ENCODE assay signal across 43 mouse cellular contexts in genomic region chr3:83042451-83042850, GRCm38 (mm10). TPM values are rescaled to one million over a fixed set of nuclear protein-coding genes. Genes with fewer than 3 reads are reported as not detected.
"Had no signal": no experiment of that assay in that cellular context is flagged by ENCODE, and none has a peak within 500 bp of the region (broad histone marks: within the 10 kb centered on the region; RNA-seq: fewer than 3 reads in every experiment).

No protein-coding gene starts in this region.

- H3K27me3 ChIP-seq: limb, embryonic 12.5 days; limb, embryonic 13.5 days; limb, embryonic 15.5 days; liver, embryonic 13.5 days; liver, embryonic 15.5 days; lung, embryonic 15.5 days; midbrain, embryonic 12.5 days; midbrain, embryonic 13.5 days; midbrain, embryonic 15.5 days; neural tube, embryonic 12.5 days had no signal

- DNase-seq: left cerebral cortex, postnatal 4 days; liver; liver, embryonic 13.5 days; lung, adult 18-20 months; lung, adult 2 months; lung, embryonic 14.5 days; lung, postnatal 10 days; lung, postnatal 14 days; lung, postnatal 36 days; lung, postnatal 4 days; midbrain, embryonic 14.5 days had no signal

- H3K27ac ChIP-seq: left cerebral cortex, adult 2 months; limb, embryonic 10.5 days; limb, embryonic 12.5 days; limb, embryonic 13.5 days; limb, embryonic 15.5 days; liver, embryonic 13.5 days; liver, embryonic 14.5 days; liver, embryonic 15.5 days; lung, embryonic 15.5 days; macrophage; midbrain, embryonic 10.5 days; midbrain, embryonic 12.5 days; midbrain, embryonic 13.5 days; midbrain, embryonic 15.5 days; neural tube, embryonic 12.5 days had no signal

- ATAC-seq: lung, postnatal 0 days; midbrain, embryonic 13.5 days; midbrain, embryonic 15.5 days; midbrain, embryonic 16.5 days had no signal

- H3K4me3 ChIP-seq: left cerebral cortex, adult 2 months; limb, embryonic 10.5 days; limb, embryonic 12.5 days; limb, embryonic 13.5 days; limb, embryonic 15.5 days; liver, embryonic 13.5 days; liver, embryonic 15.5 days; lung, embryonic 15.5 days; midbrain, embryonic 10.5 days; midbrain, embryonic 12.5 days; midbrain, embryonic 13.5 days; midbrain, embryonic 15.5 days; myocyte; neural tube, embryonic 12.5 days had no signal

- H3K4me1 ChIP-seq: limb, embryonic 10.5 days; limb, embryonic 12.5 days; limb, embryonic 13.5 days; limb, embryonic 15.5 days; liver, embryonic 13.5 days; lung, embryonic 15.5 days; megakaryocyte, embryonic 14.5 days; midbrain, embryonic 10.5 days; midbrain, embryonic 12.5 days; midbrain, embryonic 13.5 days; midbrain, embryonic 15.5 days; neural tube, embryonic 12.5 days had no signal

- H3K9me3 ChIP-seq: limb, embryonic 10.5 days; limb, embryonic 12.5 days; limb, embryonic 13.5 days; limb, embryonic 15.5 days; liver, embryonic 13.5 days; liver, embryonic 15.5 days; lung, embryonic 15.5 days; megakaryocyte, embryonic 14.5 days; midbrain, embryonic 10.5 days; midbrain, embryonic 12.5 days; midbrain, embryonic 13.5 days; midbrain, embryonic 15.5 days; neural tube, embryonic 12.5 days had no signal

- H3K36me3 ChIP-seq: limb, embryonic 10.5 days; limb, embryonic 12.5 days; limb, embryonic 13.5 days; limb, embryonic 15.5 days; liver, embryonic 15.5 days; lung, embryonic 15.5 days; midbrain, embryonic 10.5 days; midbrain, embryonic 12.5 days; midbrain, embryonic 13.5 days; midbrain, embryonic 15.5 days; neural tube, embryonic 12.5 days had no signal

- H3K4me2 ChIP-seq: limb, embryonic 12.5 days; limb, embryonic 13.5 days; limb, embryonic 15.5 days; liver, embryonic 13.5 days; liver, embryonic 15.5 days; lung, embryonic 14.5 days; lung, embryonic 15.5 days; midbrain, embryonic 11.5 days; midbrain, embryonic 12.5 days; midbrain, embryonic 13.5 days; midbrain, embryonic 15.5 days; neural tube, embryonic 12.5 days had no signal

- H3K9ac ChIP-seq: limb, embryonic 12.5 days; limb, embryonic 13.5 days; limb, embryonic 15.5 days; liver, embryonic 13.5 days; liver, embryonic 14.5 days; liver, embryonic 15.5 days; lung, embryonic 14.5 days; lung, embryonic 15.5 days; midbrain, embryonic 12.5 days; midbrain, embryonic 13.5 days; midbrain, embryonic 15.5 days; neural tube, embryonic 12.5 days had no signal

RNA-seq across cellular contexts. Expression of gene Fgb, which starts 7.2 kb away (rescaled TPM):
- total RNA-seq: left cerebral cortex, adult 18-20 months; left cerebral cortex, adult 2 months; left cerebral cortex, adult 8-10 months; left cerebral cortex, postnatal 10 days; left cerebral cortex, postnatal 14 days; left cerebral cortex, postnatal 25 days; left cerebral cortex, postnatal 36 days; left cerebral cortex, postnatal 4 days; megakaryocyte progenitor cell, adult 5-6 weeks; megakaryocyte, adult 5-6 weeks; megakaryocyte-erythroid progenitor cell, adult 5-6 weeks; midbrain, postnatal 0 days; monocyte, adult 5-6 weeks had no signal
- polyA plus RNA-seq: limb, embryonic 10.5 days; limb, embryonic 13.5 days; macrophage; midbrain, embryonic 10.5 days; midbrain, embryonic 11.5 days; midbrain, embryonic 12.5 days; midbrain, embryonic 14.5 days; midbrain, embryonic 15.5 days; midbrain, embryonic 16.5 days; midbrain, postnatal 0 days; myocyte; neural tube, embryonic 12.5 days had no signal

RNA-seq across cellular contexts. Expression of gene Fga, which starts 16.6 kb away (rescaled TPM):
- total RNA-seq: left cerebral cortex, adult 18-20 months; left cerebral cortex, adult 2 months; left cerebral cortex, adult 8-10 months; left cerebral cortex, postnatal 10 days; left cerebral cortex, postnatal 14 days; left cerebral cortex, postnatal 25 days; left cerebral cortex, postnatal 36 days; left cerebral cortex, postnatal 4 days; megakaryocyte progenitor cell, adult 5-6 weeks; megakaryocyte, adult 5-6 weeks; megakaryocyte-erythroid progenitor cell, adult 5-6 weeks; midbrain, postnatal 0 days; monocyte, adult 5-6 weeks had no signal
- polyA plus RNA-seq: limb, embryonic 10.5 days; limb, embryonic 11.5 days; macrophage; midbrain, embryonic 10.5 days; midbrain, embryonic 11.5 days; midbrain, embryonic 12.5 days; midbrain, embryonic 15.5 days; midbrain, embryonic 16.5 days; midbrain, postnatal 0 days; myocyte; neural tube, embryonic 11.5 days had no signal

RNA-seq across cellular contexts. Expression of gene Fgg, which starts 34.9 kb away (rescaled TPM):
- total RNA-seq: left cerebral cortex, adult 18-20 months; left cerebral cortex, adult 2 months; left cerebral cortex, adult 8-10 months; left cerebral cortex, postnatal 10 days; left cerebral cortex, postnatal 14 days; left cerebral cortex, postnatal 25 days; left cerebral cortex, postnatal 36 days; left cerebral cortex, postnatal 4 days; megakaryocyte progenitor cell, adult 5-6 weeks; megakaryocyte, adult 5-6 weeks; megakaryocyte-erythroid progenitor cell, adult 5-6 weeks; midbrain, postnatal 0 days; monocyte, adult 5-6 weeks had no signal
- polyA plus RNA-seq: limb, embryonic 12.5 days; lung, embryonic 14.5 days; macrophage; midbrain, embryonic 11.5 days; midbrain, embryonic 12.5 days; midbrain, embryonic 14.5 days; midbrain, embryonic 16.5 days; myocyte; neural tube, embryonic 12.5 days had no signal
